Comparison of ENCODE assay signal across 8 mouse cellular contexts in genomic region chr17:25791843-25792527, GRCm38 (mm10). TPM values are rescaled to one million over a fixed set of nuclear protein-coding genes. Genes with fewer than 3 reads are reported as not detected.
DNase-seq lines count a peak whose midpoint lies in the region; ATAC-seq and TF ChIP-seq lines count a peak whose summit lies in the region.

No protein-coding gene starts in this region.

- no peak for TF ChIP-seq EP300 in liver, embryonic 14.5 days (IDR thresholded peaks at IDR 0.05; ENCODE audit: low read depth)

- peak; percentile 91 for DNase-seq in CD4-positive, CD25-positive, alpha-beta regulatory T cell, adult 2 months (ENCODE audit: low read depth, low spot score)
- peak; percentile 64 for DNase-seq in c-Kit-negative CD71-positive TER-119-positive erythroid progenitor cells, embryonic 14.5 days (ENCODE audit: low read depth, low spot score)
- peak; percentile 19 for DNase-seq in fat pad, adult 2 months (ENCODE audit: extremely low read depth, low read depth, low spot score)
- peak; percentile 90 for DNase-seq in kidney, postnatal 0 days (ENCODE audit: low spot score)
- DNase-seq in liver, embryonic 14.5 days (ENCODE audit: low read depth in 3 of 3, low spot score in 3 of 3): peak; percentile 71 to 73 (median 72)
- peak; percentile 89 for DNase-seq in neural tube, embryonic 10.5 days (ENCODE audit: extremely low spot score, low spot score)

- peaks cover 32% of the 10 kb centered on the region for H3K36me3 ChIP-seq in heart, embryonic 13.5 days
- H3K36me3 ChIP-seq in kidney, postnatal 0 days (ENCODE audit: insufficient read depth, low read length): no peaks in the 10 kb centered on the region
- peaks cover 6% of the 10 kb centered on the region for H3K36me3 ChIP-seq in liver, embryonic 14.5 days (replicated peaks; ENCODE audit: control insufficient read depth, insufficient read depth, low read depth)
- no peaks in the 10 kb centered on the region for H3K36me3 ChIP-seq in stomach, embryonic 15.5 days

- H3K9ac ChIP-seq in heart, embryonic 13.5 days: peak overlapping the region; percentile 86
- H3K9ac ChIP-seq in kidney, postnatal 0 days (ENCODE audit: low read depth, low read length): peak overlapping the region; percentile 73
- H3K9ac ChIP-seq in liver, embryonic 14.5 days (replicated peaks): peak overlapping the region; percentile 71
- peak overlapping the region; percentile 33 for H3K9ac ChIP-seq in stomach, embryonic 15.5 days

- H3K4me2 ChIP-seq in heart, embryonic 13.5 days: peak overlapping the region; percentile 90
- peak overlapping the region; percentile 86 for H3K4me2 ChIP-seq in kidney, postnatal 0 days (ENCODE audit: low read length)
- H3K4me2 ChIP-seq in liver, embryonic 14.5 days (ENCODE audit: low read depth): peak overlapping the region; percentile 95
- H3K4me2 ChIP-seq in stomach, embryonic 15.5 days: peak overlapping the region; percentile 79

- H3K27me3 ChIP-seq in heart, embryonic 13.5 days (replicated peaks): no peaks in the 10 kb centered on the region
- H3K27me3 ChIP-seq in kidney, postnatal 0 days (ENCODE audit: insufficient read depth, low read length): no peaks in the 10 kb centered on the region
- H3K27me3 ChIP-seq in liver, embryonic 14.5 days (ENCODE audit: control insufficient read depth, insufficient read depth, low read length): no peaks in the 10 kb centered on the region
- no peaks in the 10 kb centered on the region for H3K27me3 ChIP-seq in stomach, embryonic 15.5 days (replicated peaks)

- H3K4me3 ChIP-seq in heart, embryonic 13.5 days: peak overlapping the region; percentile 79
- H3K4me3 ChIP-seq in kidney, postnatal 0 days (replicated peaks; ENCODE audit: low read depth, low read length): peak overlapping the region; percentile 53
- H3K4me3 ChIP-seq in liver, embryonic 14.5 days (ENCODE audit: insufficient read depth in 1 of 2, low read depth in 2 of 2, low read length in 2 of 2): peak overlapping the region; percentile 78 to 95
- H3K4me3 ChIP-seq in stomach, embryonic 15.5 days (replicated peaks): peak overlapping the region; percentile 74

- peak overlapping the region; percentile 96 for H3K27ac ChIP-seq in heart, embryonic 13.5 days (replicated peaks)
- H3K27ac ChIP-seq in kidney, postnatal 0 days: peak overlapping the region; percentile 93
- H3K27ac ChIP-seq in liver, embryonic 14.5 days: peak overlapping the region; percentile 57
- H3K27ac ChIP-seq in stomach, embryonic 15.5 days: peak overlapping the region; percentile 95

- ATAC-seq in heart, embryonic 13.5 days (ENCODE audit: extremely low read depth, insufficient number of reproducible peaks, low FRiP score, low TSS enrichment): 0 out of 2 replicates have a peak, but pooled peaks have one; percentile 29
- peak; percentile 64; the same call in 1 of the 2 replicates for ATAC-seq in kidney, postnatal 0 days (replicated peaks; ENCODE audit: low FRiP score, low read depth)
- peak; percentile 73 for ATAC-seq in liver, embryonic 14.5 days (ENCODE audit: insufficient read depth)
- ATAC-seq in stomach, embryonic 15.5 days (ENCODE audit: insufficient read depth, low FRiP score, low read depth): peak; percentile 52

- WGBS in heart, embryonic 13.5 days: under 1% methylated on average over 45 of the region's 45 CpGs
- under 1% methylated on average over 45 of the region's 45 CpGs for WGBS in kidney, postnatal 0 days
- WGBS in liver, embryonic 14.5 days (ENCODE audit: insufficient replicate concordance): under 1% methylated on average over 45 of the region's 45 CpGs
- WGBS in stomach, embryonic 15.5 days: under 1% methylated on average over 45 of the region's 45 CpGs

- no peak for TF ChIP-seq CTCF in kidney, postnatal 0 days (IDR thresholded peaks at IDR 0.05; ENCODE audit: low read depth)
- TF ChIP-seq CTCF in liver, embryonic 14.5 days (IDR thresholded peaks at IDR 0.05; ENCODE audit: low read depth): no peak

- peaks cover 47% of the 10 kb centered on the region for H3K4me1 ChIP-seq in heart, embryonic 13.5 days
- H3K4me1 ChIP-seq in kidney, postnatal 0 days (replicated peaks; ENCODE audit: insufficient read depth, low read length): peaks cover 37% of the 10 kb centered on the region
- peaks cover 7 to 19% of the 10 kb centered on the region in 2 experiments for H3K4me1 ChIP-seq in liver, embryonic 14.5 days (replicated peaks; ENCODE audit: control insufficient read depth in 2 of 2, insufficient read depth in 2 of 2, low read length in 1 of 2)
- peaks cover 36% of the 10 kb centered on the region for H3K4me1 ChIP-seq in stomach, embryonic 15.5 days

- no peaks in the 10 kb centered on the region for H3K9me3 ChIP-seq in heart, embryonic 13.5 days
- no peaks in the 10 kb centered on the region for H3K9me3 ChIP-seq in kidney, postnatal 0 days (replicated peaks; ENCODE audit: low read length)
- no peaks in the 10 kb centered on the region for H3K9me3 ChIP-seq in liver, embryonic 14.5 days (ENCODE audit: control insufficient read depth, low read length)
- H3K9me3 ChIP-seq in stomach, embryonic 15.5 days: no peaks in the 10 kb centered on the region

RNA-seq across cellular contexts. Expression of gene Fam173a, which starts 0.7 kb away (rescaled TPM):
- 62.2 and 69.9 TPM in 2 replicates for polyA plus RNA-seq in heart, embryonic 13.5 days (2015; fragmentation: Nextera tagmentation; extraction: Ambion mirVana)
- 112 and 117 TPM in 2 replicates for polyA plus RNA-seq in kidney, postnatal 0 days (2015; fragmentation: Nextera tagmentation; extraction: Ambion mirVana)
- 37.7 and 46.6 TPM in 2 replicates for polyA plus RNA-seq in liver, embryonic 14.5 days (2012; rRNA removed)
- 57.2 and 57.7 TPM in 2 replicates for polyA plus RNA-seq in liver, embryonic 14.5 days (2014; fragmentation: Nextera tagmentation; extraction: Ambion mirVana)
- 99.3 and 110 TPM in 2 replicates for polyA plus RNA-seq in stomach, embryonic 15.5 days (2015; fragmentation: Nextera tagmentation; extraction: Ambion mirVana)

RNA-seq across cellular contexts. Expression of gene AC134908.4, which starts 3.5 kb away (rescaled TPM):
- polyA plus RNA-seq in heart, embryonic 13.5 days (2015; fragmentation: Nextera tagmentation; extraction: Ambion mirVana): 0.84 TPM in 1 of 2 replicates, not detected in the other
- polyA plus RNA-seq in kidney, postnatal 0 days (2015; fragmentation: Nextera tagmentation; extraction: Ambion mirVana): 0.82 TPM in 1 of 2 replicates, not detected in the other
- not detected in 2 replicates for polyA plus RNA-seq in liver, embryonic 14.5 days (2012; rRNA removed)
- not detected in 2 replicates for polyA plus RNA-seq in liver, embryonic 14.5 days (2014; fragmentation: Nextera tagmentation; extraction: Ambion mirVana)
- not detected in 2 replicates for polyA plus RNA-seq in stomach, embryonic 15.5 days (2015; fragmentation: Nextera tagmentation; extraction: Ambion mirVana)

RNA-seq across cellular contexts. Expression of gene Metrn, which starts 5.0 kb away (rescaled TPM):
- 28.1 and 28.9 TPM in 2 replicates for polyA plus RNA-seq in heart, embryonic 13.5 days (2015; fragmentation: Nextera tagmentation; extraction: Ambion mirVana)
- polyA plus RNA-seq in kidney, postnatal 0 days (2015; fragmentation: Nextera tagmentation; extraction: Ambion mirVana): 45.4 and 50.9 TPM in 2 replicates
- polyA plus RNA-seq in liver, embryonic 14.5 days (2012; rRNA removed): 20.3 and 27.3 TPM in 2 replicates
- polyA plus RNA-seq in liver, embryonic 14.5 days (2014; fragmentation: Nextera tagmentation; extraction: Ambion mirVana): 4.1 TPM in 2 replicates
- 46.6 and 48.3 TPM in 2 replicates for polyA plus RNA-seq in stomach, embryonic 15.5 days (2015; fragmentation: Nextera tagmentation; extraction: Ambion mirVana)

RNA-seq across cellular contexts. Expression of gene Ccdc78, which starts 5.6 kb away (rescaled TPM):
- polyA plus RNA-seq in heart, embryonic 13.5 days (2015; fragmentation: Nextera tagmentation; extraction: Ambion mirVana): 0.09 and 0.17 TPM in 2 replicates
- 0.13 and 0.17 TPM in 2 replicates for polyA plus RNA-seq in kidney, postnatal 0 days (2015; fragmentation: Nextera tagmentation; extraction: Ambion mirVana)
- polyA plus RNA-seq in liver, embryonic 14.5 days (2012; rRNA removed): 0.02 and 0.03 TPM in 2 replicates
- not detected in 2 replicates for polyA plus RNA-seq in liver, embryonic 14.5 days (2014; fragmentation: Nextera tagmentation; extraction: Ambion mirVana)
- 0.24 and 0.26 TPM in 2 replicates for polyA plus RNA-seq in stomach, embryonic 15.5 days (2015; fragmentation: Nextera tagmentation; extraction: Ambion mirVana)

RNA-seq across cellular contexts. Expression of gene Haghl, which starts 6.5 kb away (rescaled TPM):
- 50.2 and 51.3 TPM in 2 replicates for polyA plus RNA-seq in heart, embryonic 13.5 days (2015; fragmentation: Nextera tagmentation; extraction: Ambion mirVana)
- polyA plus RNA-seq in kidney, postnatal 0 days (2015; fragmentation: Nextera tagmentation; extraction: Ambion mirVana): 79.9 and 80.0 TPM in 2 replicates
- 6.1 and 7.6 TPM in 2 replicates for polyA plus RNA-seq in liver, embryonic 14.5 days (2012; rRNA removed)
- 5.8 and 6.1 TPM in 2 replicates for polyA plus RNA-seq in liver, embryonic 14.5 days (2014; fragmentation: Nextera tagmentation; extraction: Ambion mirVana)
- polyA plus RNA-seq in stomach, embryonic 15.5 days (2015; fragmentation: Nextera tagmentation; extraction: Ambion mirVana): 47.3 and 53.4 TPM in 2 replicates

Comparison
In these comparisons a context has a peak if more than half of its experiments do, and no peak if none do; other contexts are left out.
1. Peak in every context shown above with its lines: DNase-seq, ATAC-seq, H3K4me3 ChIP-seq and H3K27ac ChIP-seq.
2. DNase-seq: peak in every context shown above with its lines; median percentile 91 in CD4-positive, CD25-positive, alpha-beta regulatory T cell, adult 2 months; 90 in kidney, postnatal 0 days; 89 in neural tube, embryonic 10.5 days; 72 in liver, embryonic 14.5 days; 64 in c-Kit-negative CD71-positive TER-119-positive erythroid progenitor cells, embryonic 14.5 days; 19 in fat pad, adult 2 months.
3. H3K9ac ChIP-seq: peak in every context shown above with its lines; median percentile 86 in heart, embryonic 13.5 days; 73 in kidney, postnatal 0 days; 71 in liver, embryonic 14.5 days; 33 in stomach, embryonic 15.5 days.